Mouse (Mus musculus) ES-E14 (cell line): ENCODE measurements at regions not wholly inside any gene's neighbourhood (a gene's known extent, or its start where the extent isn't known, plus 50 kb on each side); places are given as distances from the start of the nearest gene placed in this dataset.

Source experiments
- DNase-seq: peaks from one replicate; pipeline ENCODE4 v3.0.0-alpha.2; 2013; ENCODE audit warnings: low read depth, low spot score
- H3K27ac ChIP-seq: 2 replicates; pipeline ENCODE4 v1.5.1; 2012; ENCODE audit warnings: low read depth, mild to moderate bottlenecking, low read length, moderate library complexity, mixed read lengths; ENCODE audit not compliant: poor library complexity, insufficient read depth, severe bottlenecking
- H3K36me3 ChIP-seq: 2 replicates; pipeline ENCODE4 v1.6.1; 2012; ENCODE audit warnings: mild to moderate bottlenecking, low read length, moderate library complexity, mixed read lengths; ENCODE audit not compliant: control insufficient read depth, poor library complexity, insufficient read depth, severe bottlenecking
- H3K4me1 ChIP-seq, 2 experiments: fragments of 150-350 bp in 1 of 2; sonication (generic) in 1 of 2; 2 replicates each; pipeline ENCODE4 v1.6.1; 2012; ENCODE audit warnings: low read length in 2 of 2, mild to moderate bottlenecking in 1 of 2, mixed read lengths in 1 of 2; ENCODE audit not compliant: control insufficient read depth in 2 of 2, insufficient read depth in 2 of 2, poor library complexity in 1 of 2
- H3K4me3 ChIP-seq, 2 experiments: fragments of 150-350 bp in 1 of 2; sonication (generic) in 1 of 2; 2 replicates each; pipeline ENCODE4 v1.5.1; 2012; ENCODE audit warnings: low read length in 2 of 2, low read depth in 1 of 2, mild to moderate bottlenecking in 1 of 2, mixed read lengths in 1 of 2; ENCODE audit not compliant: insufficient read depth in 1 of 2, poor library complexity in 1 of 2, severe bottlenecking in 1 of 2
- H3K9ac ChIP-seq: 2 replicates; pipeline ENCODE4 v1.6.1; 2012; ENCODE audit warnings: low read depth, mild to moderate bottlenecking, low read length, mixed read lengths; ENCODE audit not compliant: poor library complexity, insufficient read depth, severe bottlenecking
- H3K9me3 ChIP-seq: fragments of 150-350 bp; sonication (generic); 2 replicates; pipeline ENCODE4 v1.6.1; 2012; ENCODE audit warnings: low read depth, mild to moderate bottlenecking, low read length; ENCODE audit not compliant: control insufficient read depth, insufficient read depth
- CHD2 ChIP-seq: IDR thresholded peaks from 2 replicates; pipeline ENCODE4 v1.6.1; 2014; ENCODE audit warnings: mild to moderate bottlenecking, low read depth, low read length, inconsistent platforms
- HCFC1 ChIP-seq: IDR thresholded peaks from 2 replicates; pipeline ENCODE4 v1.6.1; 2012; ENCODE audit warnings: low read length, inconsistent platforms, borderline replicate concordance; ENCODE audit not compliant: insufficient read depth
- MAFK ChIP-seq: IDR thresholded peaks from 2 replicates; pipeline ENCODE4 v1.6.1; 2014; ENCODE audit warnings: mild to moderate bottlenecking, low read depth, low read length, inconsistent platforms; ENCODE audit not compliant: insufficient read depth
- ZC3H11A ChIP-seq: IDR thresholded peaks from 2 replicates; pipeline ENCODE4 v1.6.1; 2012; ENCODE audit warnings: low read depth, mild to moderate bottlenecking, inconsistent platforms, low read length, borderline replicate concordance
- ZNF384 ChIP-seq: IDR thresholded peaks from 2 replicates; pipeline ENCODE4 v1.6.1; 2012; ENCODE audit warnings: low read depth, low read length, inconsistent platforms
- in situ Hi-C, 2 experiments: fragments of 600-800 bp; cut with MboI; formaldehyde crosslinking; loops; one replicate each; pipeline ENCODE4 v1.15.1; 2025; ENCODE audit warnings: low sequenced_read_pairs in 2 of 2, inconsistent platforms in 1 of 2; ENCODE audit not compliant: unreplicated experiment in 2 of 2

DNA sequence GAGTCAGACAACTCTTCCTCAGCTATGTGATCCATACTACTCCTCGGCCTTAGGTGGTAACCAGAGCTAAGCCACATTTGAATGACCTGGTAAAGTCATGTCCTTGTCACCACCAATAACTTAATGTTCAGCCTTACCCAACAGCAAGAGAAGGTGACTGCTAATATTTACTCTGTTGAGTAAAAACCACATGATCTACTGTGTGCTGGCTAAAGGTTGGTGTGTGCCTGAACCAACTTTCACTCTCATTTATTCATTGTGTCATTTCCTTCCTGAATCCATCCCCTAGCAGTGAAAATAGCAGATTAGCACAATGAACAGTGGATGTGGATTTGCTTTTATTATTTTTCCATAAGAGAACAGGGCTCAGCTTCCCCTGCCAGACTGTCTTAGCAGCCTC is 455.2 kb downstream of the Prim2 start:
- no peak overlapping the region for H3K27ac ChIP-seq
- no peaks in the 10 kb centered on the region for H3K9me3 ChIP-seq
- H3K36me3 ChIP-seq: no peaks in the 10 kb centered on the region
- no peaks in the 10 kb centered on the region for H3K4me1 ChIP-seq
- TF ChIP-seq CHD2 (no peak), ZNF384 (no peak), MAFK (no peak), HCFC1 (no peak), ZC3H11A (no peak)
- H3K9ac ChIP-seq: no peak overlapping the region
- DNase-seq: no peak
- in situ Hi-C loops: no loop called here
- no peak overlapping the region for H3K4me3 ChIP-seq

GRCm38 (mm10) chr1:33201571-33202189 is 467.9 kb downstream of the Prim2 start:
- TF ChIP-seq ZC3H11A (no peak), CHD2 (no peak), MAFK (no peak), ZNF384 (no peak), HCFC1 (no peak)
- no peak overlapping the region for H3K4me3 ChIP-seq

DNA sequence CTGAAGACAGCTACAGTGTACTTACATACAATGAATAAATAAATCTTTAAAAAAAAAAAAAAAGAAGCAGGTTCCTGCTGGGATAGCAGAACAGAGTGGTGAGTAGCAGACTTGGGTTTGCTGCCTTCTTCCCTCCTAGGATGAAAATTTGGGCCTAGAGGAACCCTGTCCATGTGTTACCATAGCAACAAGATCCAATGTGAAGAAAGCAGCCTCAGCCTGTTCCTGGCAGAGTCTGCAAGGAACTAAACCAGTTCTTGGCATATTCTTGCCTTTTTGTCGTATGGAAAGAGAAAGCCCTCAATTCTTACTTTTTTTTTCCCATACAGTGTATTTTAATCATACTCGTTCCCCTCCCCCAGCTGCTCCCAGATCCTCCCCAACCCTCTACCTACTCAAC is 474.5 kb downstream of the Prim2 start:
- TF ChIP-seq HCFC1 (no peak), ZNF384 (no peak), ZC3H11A (no peak), MAFK (no peak), CHD2 (no peak)
- Histone ChIP-seq H3K4me3 (no peak overlapping the region), H3K9ac (no peak overlapping the region), H3K4me1 (no peaks in the 10 kb centered on the region), H3K9me3 (no peaks in the 10 kb centered on the region), H3K27ac (no peak overlapping the region), H3K36me3 (no peaks in the 10 kb centered on the region)
- in situ Hi-C loops: no loop called here
- no peak for DNase-seq

More at GRCm38 (mm10) chr1:33201571-33202189, 467.9 kb downstream of the Prim2 start:
- DNase-seq: no peak
- Histone ChIP-seq H3K9ac (no peak overlapping the region), H3K4me1 (no peaks in the 10 kb centered on the region), H3K27ac (no peak overlapping the region), H3K9me3 (no peaks in the 10 kb centered on the region), H3K36me3 (no peaks in the 10 kb centered on the region)
- in situ Hi-C loops: no loop called here

- TF ChIP-seq HCFC1: no peak
- no peak for TF ChIP-seq ZNF384
- TF ChIP-seq ZC3H11A: no peak
- TF ChIP-seq CHD2: no peak
- no peak for TF ChIP-seq MAFK
- H3K4me3 ChIP-seq: no peak overlapping the region
- DNase-seq: no peak
- H3K9ac ChIP-seq: no peak overlapping the region
- in situ Hi-C loops: no loop called here
- H3K4me1 ChIP-seq: no peaks in the 10 kb centered on the region
- H3K36me3 ChIP-seq: no peaks in the 10 kb centered on the region
- no peaks in the 10 kb centered on the region for H3K9me3 ChIP-seq
- no peak overlapping the region for H3K27ac ChIP-seq
These were observed 494.8 kb downstream of the Prim2 start for GRCm38 (mm10) chr1:33174646-33175435.
